Mouse (Mus musculus) bone marrow, adult 2 months (tissue): ENCODE results near the gene 5330417H12Rik.

ENCODE experiments used
- CTCF ChIP-seq: fragments of 200-500 bp; IDR thresholded peaks from 2 replicates; pipeline ENCODE4 v1.5.1; 2011; ENCODE audit warnings: low read length, control low read depth; ENCODE audit not compliant: control insufficient read depth, insufficient read depth
- POLR2A ChIP-seq: fragments of 200-500 bp; IDR thresholded peaks from 2 replicates; pipeline ENCODE4 v1.6.1; 2011; ENCODE audit warnings: low read depth, mild to moderate bottlenecking, control low read depth, low read length, borderline replicate concordance; ENCODE audit not compliant: control insufficient read depth

- TF ChIP-seq CTCF = no peak
- no peak for TF ChIP-seq POLR2A
These were observed 24.2 kb upstream of the 5330417H12Rik start for GRCm38 (mm10) chr7:107648937-107649688.
